Mouse (Mus musculus) embryonic facial prominence, embryonic 13.5 days (tissue): Measurements from ENCODE around the gene Ndufs7. TPM values are rescaled to one million over a fixed set of nuclear protein-coding genes. Genes with fewer than 3 reads are reported as not detected.
"Not testable (repeated sequence)": the region's sequence is repeated elsewhere in the genome, so short reads cannot be mapped to it uniquely, and the experiment has no call there.

Experiments used
- ATAC-seq: fragments of 200-750 bp; cut with Nextera tagmentation; 2 replicates; pipeline ENCODE4 v1.8.0; 2017; ENCODE audit warnings: low read depth; ENCODE audit not compliant: insufficient number of reproducible peaks, insufficient read depth, low FRiP score, low TSS enrichment
- H3K27ac ChIP-seq: fragments of 300-500 bp; sonication (generic); 2 replicates; pipeline ENCODE4 v1.5.1; 2015; ENCODE audit warnings: moderate library complexity, mild to moderate bottlenecking, inconsistent platforms
- H3K27me3 ChIP-seq: fragments of 300-500 bp; sonication (generic); 2 replicates; pipeline ENCODE4 v1.6.1; 2015; ENCODE audit warnings: mild to moderate bottlenecking, inconsistent platforms
- H3K36me3 ChIP-seq: fragments of 300-500 bp; sonication (generic); 2 replicates; pipeline ENCODE4 v1.6.1; 2015; ENCODE audit warnings: mild to moderate bottlenecking, inconsistent platforms
- H3K4me1 ChIP-seq: fragments of 300-500 bp; sonication (generic); 2 replicates; pipeline ENCODE4 v1.6.1; 2015; ENCODE audit warnings: inconsistent platforms
- H3K4me2 ChIP-seq: fragments of 300-500 bp; sonication (generic); 2 replicates; pipeline ENCODE4 v1.6.1; 2015; ENCODE audit warnings: moderate library complexity, mild to moderate bottlenecking, inconsistent platforms
- H3K4me3 ChIP-seq: fragments of 300-500 bp; sonication (generic); 2 replicates; pipeline ENCODE4 v1.5.1; 2015; ENCODE audit warnings: mild to moderate bottlenecking, inconsistent platforms
- H3K9ac ChIP-seq: fragments of 300-500 bp; sonication (generic); 2 replicates; pipeline ENCODE4 v1.6.1; 2015; ENCODE audit warnings: mild to moderate bottlenecking, inconsistent platforms
- H3K9me3 ChIP-seq: fragments of 300-500 bp; sonication (generic); 2 replicates; pipeline ENCODE4 v1.6.1; 2016; ENCODE audit warnings: inconsistent platforms
- WGBS: fragments of 180-500 bp; shearing (Covaris S2); methylation state at CpG from one replicate; pipeline ENCODE4 v1.1.7; 2015; ENCODE audit warnings: mixed read lengths; 5-methylcytosine and 5-hydroxymethylcytosine counted together
- polyA plus RNA-seq: library from polyadenylated mRNA; unstranded; fragments of >200 nt; fragmentation: Nextera tagmentation; extraction: Ambion mirVana; gene quantifications from 2 replicates; pipeline ENCODE4 v1.2.1, GENCODE M21; 2015

Gene Ndufs7
- polyA plus RNA-seq, 1 experiment from 2014 or later: 299 TPM

GRCm38 (mm10) chr10:80244791-80245399, 4.0 kb upstream of the Ndufs7 start:
- no peak overlapping the region for H3K4me2 ChIP-seq
- H3K36me3 ChIP-seq: peaks cover 49% of the 10 kb centered on the region
- H3K27ac ChIP-seq: 0 out of 2 replicates have a peak overlapping the region, but pooled peaks have one; percentile 28
- no peak overlapping the region for H3K4me3 ChIP-seq
- 35% methylated on average over 5 of the region's 5 CpGs for WGBS
- ATAC-seq: no peak
- no peaks in the 10 kb centered on the region for H3K27me3 ChIP-seq
- H3K9ac ChIP-seq: peak overlapping the region; percentile 58; the same call in 1 of the 2 replicates
- peaks cover 21% of the 10 kb centered on the region for H3K4me1 ChIP-seq
- H3K9me3 ChIP-seq: no peaks in the 10 kb centered on the region

- Histone ChIP-seq H3K27ac (no peak overlapping the region), H3K27me3 (no peaks in the 10 kb centered on the region), H3K4me3 (no peak overlapping the region), H3K4me1 (peaks cover 28% of the 10 kb centered on the region), H3K36me3 (peaks cover 42% of the 10 kb centered on the region), H3K4me2 (no peak overlapping the region), H3K9me3 (no peaks in the 10 kb centered on the region), H3K9ac (peak overlapping the region; percentile 58; the same call in 1 of the 2 replicates)
- no peak for ATAC-seq
- WGBS: 2% methylated on average over 4 of the region's 4 CpGs
Observed at GRCm38 (mm10) chr10:80245600-80245999, 3.3 kb upstream of the Ndufs7 start.

- Histone ChIP-seq H3K4me2 (peak overlapping the region; percentile 69; the same call in 1 of the 2 replicates), H3K36me3 (peaks cover 24% of the 10 kb centered on the region), H3K4me1 (peaks cover 27% of the 10 kb centered on the region), H3K27me3 (no peaks in the 10 kb centered on the region), H3K27ac (no peak overlapping the region), H3K4me3 (0 out of 2 replicates have a peak overlapping the region, but pooled peaks have one; percentile 4), H3K9me3 (no peaks in the 10 kb centered on the region), H3K9ac (no peak overlapping the region)
- 48% methylated on average over 6 of the region's 6 CpGs for WGBS
- ATAC-seq: no peak
Observed at GRCm38 (mm10) chr10:80247849-80248248, 1.1 kb upstream of the Ndufs7 start.

- Histone ChIP-seq H3K36me3 (peaks cover 23% of the 10 kb centered on the region), H3K4me3 (peak overlapping the region; percentile 61), H3K4me1 (peaks cover 27% of the 10 kb centered on the region), H3K4me2 (peak overlapping the region; percentile 69)
- ATAC-seq, H3K27ac ChIP-seq, H3K27me3 ChIP-seq, H3K9me3 ChIP-seq, H3K9ac ChIP-seq: not testable (repeated sequence)
- WGBS: 49% methylated on average over 3 of the region's 3 CpGs
Observed at GRCm38 (mm10) chr10:80248437-80248836, 484 bp upstream of the Ndufs7 start.

- Histone ChIP-seq H3K9ac (peak overlapping the region; percentile 77), H3K4me2 (peak overlapping the region; percentile 69), H3K4me1 (peaks cover 26% of the 10 kb centered on the region), H3K27ac (peak overlapping the region; percentile 89), H3K36me3 (peaks cover 25% of the 10 kb centered on the region), H3K27me3 (no peaks in the 10 kb centered on the region), H3K9me3 (no peaks in the 10 kb centered on the region), H3K4me3 (peak overlapping the region; percentile 61)
- 36% methylated on average over 2 of the region's 2 CpGs for WGBS
- no peak for ATAC-seq
Observed at GRCm38 (mm10) chr10:80250059-80250458, 1.1 kb downstream of the Ndufs7 start.

GRCm38 (mm10) chr10:80250573-80250972, 1.7 kb downstream of the Ndufs7 start:
- Histone ChIP-seq H3K4me2 (peak overlapping the region; percentile 69), H3K9ac (peak overlapping the region; percentile 77), H3K27me3 (no peaks in the 10 kb centered on the region), H3K9me3 (no peaks in the 10 kb centered on the region), H3K27ac (no peak overlapping the region), H3K4me3 (peak overlapping the region; percentile 61), H3K36me3 (peaks cover 31% of the 10 kb centered on the region), H3K4me1 (peaks cover 21% of the 10 kb centered on the region)
- 85% methylated on average over 4 of the region's 4 CpGs for WGBS
- no peak for ATAC-seq

- no peak overlapping the region for H3K9ac ChIP-seq
- no peak for ATAC-seq
- H3K36me3 ChIP-seq: peaks cover 45% of the 10 kb centered on the region
- no peak overlapping the region for H3K4me3 ChIP-seq
- no peak overlapping the region for H3K4me2 ChIP-seq
- H3K9me3 ChIP-seq: no peaks in the 10 kb centered on the region
- H3K27me3 ChIP-seq: no peaks in the 10 kb centered on the region
- H3K4me1 ChIP-seq: peaks cover 18% of the 10 kb centered on the region
- no peak overlapping the region for H3K27ac ChIP-seq
Observed at GRCm38 (mm10) chr10:80252011-80252410, 3.1 kb downstream of the Ndufs7 start.

GRCm38 (mm10) chr10:80252493-80253274, 3.8 kb downstream of the Ndufs7 start:
- Histone ChIP-seq H3K9ac (no peak overlapping the region), H3K4me2 (no peak overlapping the region), H3K9me3 (no peaks in the 10 kb centered on the region), H3K36me3 (peaks cover 50% of the 10 kb centered on the region), H3K4me1 (peaks cover 18% of the 10 kb centered on the region), H3K27me3 (no peaks in the 10 kb centered on the region), H3K4me3 (no peak overlapping the region), H3K27ac (no peak overlapping the region)
- 95% methylated on average over 11 of the region's 11 CpGs for WGBS
- ATAC-seq: no peak

- H3K27me3 ChIP-seq: no peaks in the 10 kb centered on the region
- no peak for ATAC-seq
- H3K4me3 ChIP-seq: no peak overlapping the region
- WGBS: 80% methylated on average over 6 of the region's 6 CpGs
- no peak overlapping the region for H3K4me2 ChIP-seq
- H3K9ac ChIP-seq: no peak overlapping the region
- no peaks in the 10 kb centered on the region for H3K9me3 ChIP-seq
- peaks cover 59% of the 10 kb centered on the region for H3K36me3 ChIP-seq
- H3K27ac ChIP-seq: no peak overlapping the region
- peaks cover 12% of the 10 kb centered on the region for H3K4me1 ChIP-seq
Observed at GRCm38 (mm10) chr10:80253551-80253950, 4.6 kb downstream of the Ndufs7 start.

GRCm38 (mm10) chr10:80254331-80255297, 5.7 kb downstream of the Ndufs7 start:
- H3K9ac ChIP-seq: no peak overlapping the region

GRCm38 (mm10) chr10:80255881-80256535, 7.1 kb downstream of the Ndufs7 start:
- Histone ChIP-seq H3K9me3 (no peaks in the 10 kb centered on the region), H3K4me3 (no peak overlapping the region), H3K27me3 (no peaks in the 10 kb centered on the region), H3K27ac (no peak overlapping the region), H3K4me1 (peaks cover 19% of the 10 kb centered on the region), H3K9ac (no peak overlapping the region; the same call in 1 of the 2 replicates), H3K36me3 (peaks cover 66% of the 10 kb centered on the region), H3K4me2 (no peak overlapping the region)
- ATAC-seq: no peak
- 89% methylated on average over 5 of the region's 5 CpGs for WGBS

More at GRCm38 (mm10) chr10:80254331-80255297, 5.7 kb downstream of the Ndufs7 start:
- Histone ChIP-seq H3K4me3 (no peak overlapping the region), H3K27ac (no peak overlapping the region), H3K4me2 (no peak overlapping the region), H3K27me3 (no peaks in the 10 kb centered on the region), H3K9me3 (no peaks in the 10 kb centered on the region), H3K36me3 (peaks cover 66% of the 10 kb centered on the region), H3K4me1 (peaks cover 21% of the 10 kb centered on the region)
- 95% methylated on average over 26 of the region's 26 CpGs for WGBS
- ATAC-seq: no peak
